In the genomic region with DNA sequence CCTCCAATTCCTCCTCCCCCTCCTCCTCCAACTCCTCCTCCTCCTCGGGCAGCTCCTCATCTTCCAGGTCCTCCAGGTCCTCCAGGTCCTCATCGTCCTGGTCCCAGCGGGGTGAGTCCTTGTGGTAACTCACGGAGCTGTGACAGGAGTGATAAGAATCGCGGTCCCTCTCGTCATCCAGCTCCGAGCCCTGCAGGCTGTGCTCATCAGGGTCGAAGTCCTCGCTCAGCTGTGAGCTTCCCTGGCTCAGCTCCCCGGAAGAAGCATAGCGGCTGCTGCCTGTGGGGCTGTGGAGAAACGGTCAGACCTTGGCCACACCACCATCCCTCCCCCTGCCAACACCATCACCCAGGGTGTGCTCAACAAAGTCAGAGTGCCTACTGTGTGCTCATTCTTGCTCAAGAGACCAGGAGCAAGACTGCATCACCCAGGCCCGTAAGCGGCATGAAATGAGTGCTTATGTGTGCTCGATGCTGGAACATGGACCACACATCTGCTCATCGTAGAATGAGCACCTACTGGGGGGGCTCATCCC, we compare ENCODE assay signal across 13 mouse cellular contexts. TPM values are rescaled to one million over a fixed set of nuclear protein-coding genes. Genes with fewer than 3 reads are reported as not detected.
A peak's percentile ranks its signal among the peaks of the same experiment; 100 is the strongest.
DNase-seq lines count a peak whose midpoint lies in the region; ATAC-seq and TF ChIP-seq lines count a peak whose summit lies in the region.
"Had no signal": no experiment of that assay in that cellular context is flagged by ENCODE, and none has a peak within 500 bp of the region (broad histone marks: within the 10 kb centered on the region; RNA-seq: fewer than 3 reads in every experiment).

No protein-coding gene starts in this region.

- no peak for DNase-seq in kidney, adult 18-20 months
- peak; percentile 19 for DNase-seq in retina, postnatal 1 day
- DNase-seq in retina, embryonic 14.5 days (ENCODE audit: low spot score) = no peak
- DNase-seq in intestine, embryonic 14.5 days (ENCODE audit: low spot score) = peak; percentile 61
- DNase-seq in liver, postnatal 0 days = peak; percentile 49
- no peak for DNase-seq in forebrain, embryonic 14.5 days (ENCODE audit: low spot score)
- DNase-seq in lung, adult 18-20 months = no peak
- DNase-seq: lung, embryonic 14.5 days had no signal

- no peak for TF ChIP-seq CTCF in liver, postnatal 0 days (IDR thresholded peaks at IDR 0.05; ENCODE audit: low read depth)

- H3K9me3 ChIP-seq in kidney, embryonic 15.5 days (replicated peaks) = no peaks in the 10 kb centered on the region
- H3K9me3 ChIP-seq in intestine, embryonic 14.5 days (ENCODE audit: control insufficient read depth, low read length) = no peaks in the 10 kb centered on the region
- H3K9me3 ChIP-seq in liver, postnatal 0 days (ENCODE audit: low read length) = no peaks in the 10 kb centered on the region
- no peaks in the 10 kb centered on the region for H3K9me3 ChIP-seq in forebrain, embryonic 14.5 days (replicated peaks; ENCODE audit: control insufficient read depth, low read length)
- H3K9me3 ChIP-seq: heart, embryonic 12.5 days; hindbrain, embryonic 15.5 days; limb, embryonic 13.5 days had no signal

- no peak for TF ChIP-seq EP300 in liver, postnatal 0 days (IDR thresholded peaks at IDR 0.05; ENCODE audit: low read depth)

- H3K4me3 ChIP-seq in kidney, embryonic 15.5 days (replicated peaks) = no peak overlapping the region
- H3K4me3 ChIP-seq in intestine, embryonic 14.5 days (ENCODE audit: low read depth, low read length) = no peak overlapping the region
- no peak overlapping the region for H3K4me3 ChIP-seq in liver, postnatal 0 days (ENCODE audit: low read depth, low read length)
- no peak overlapping the region for H3K4me3 ChIP-seq in forebrain, embryonic 14.5 days (ENCODE audit: low read depth, low read length)
- H3K4me3 ChIP-seq: heart, embryonic 12.5 days; hindbrain, embryonic 15.5 days; limb, embryonic 13.5 days had no signal

- H3K27ac ChIP-seq in kidney, embryonic 15.5 days = no peak overlapping the region
- H3K27ac ChIP-seq in intestine, embryonic 14.5 days (ENCODE audit: low read depth) = no peak overlapping the region
- H3K27ac ChIP-seq in liver, postnatal 0 days (ENCODE audit: low read depth) = no peak overlapping the region
- no peak overlapping the region for H3K27ac ChIP-seq in forebrain, embryonic 14.5 days (ENCODE audit: low read depth, low read length)
- H3K27ac ChIP-seq: hindbrain, embryonic 15.5 days; limb, embryonic 13.5 days had no signal

- H3K36me3 ChIP-seq in kidney, embryonic 15.5 days = no peaks in the 10 kb centered on the region
- H3K36me3 ChIP-seq in intestine, embryonic 14.5 days (ENCODE audit: control insufficient read depth, insufficient read depth, low read length) = no peaks in the 10 kb centered on the region
- H3K36me3 ChIP-seq in liver, postnatal 0 days (replicated peaks; ENCODE audit: insufficient read depth, low read length) = no peaks in the 10 kb centered on the region
- H3K36me3 ChIP-seq in forebrain, embryonic 14.5 days (ENCODE audit: control insufficient read depth, insufficient read depth, low read length) = peaks cover 12% of the 10 kb centered on the region
- H3K36me3 ChIP-seq: heart, embryonic 12.5 days; limb, embryonic 13.5 days had no signal

- no peak for ATAC-seq in kidney, embryonic 15.5 days (replicated peaks; ENCODE audit: low FRiP score)
- 0 out of 2 replicates have a peak, but pooled peaks have one; percentile 4 for ATAC-seq in intestine, embryonic 14.5 days (replicated peaks; ENCODE audit: low FRiP score, low TSS enrichment, low read depth)
- ATAC-seq in liver, postnatal 0 days = peak; percentile 50
- ATAC-seq in forebrain, embryonic 14.5 days = no peak
- ATAC-seq: forebrain, embryonic 16.5 days had no signal

- H3K4me1 ChIP-seq in kidney, embryonic 15.5 days = peaks cover 21% of the 10 kb centered on the region
- peaks cover 3% of the 10 kb centered on the region; the same call in 1 of the 2 replicates for H3K4me1 ChIP-seq in intestine, embryonic 14.5 days (replicated peaks; ENCODE audit: control insufficient read depth, insufficient read depth, low read length)
- H3K4me1 ChIP-seq in liver, postnatal 0 days (ENCODE audit: insufficient read depth) = 0 out of 2 replicates have a peak, but pooled peaks cover 2% of the 10 kb centered on the region
- H3K4me1 ChIP-seq in forebrain, embryonic 14.5 days (ENCODE audit: control insufficient read depth, insufficient read depth, low read length) = 0 out of 2 replicates have a peak, but pooled peaks cover 3% of the 10 kb centered on the region
- H3K4me1 ChIP-seq: hindbrain, embryonic 15.5 days had no signal

- WGBS in kidney, embryonic 15.5 days = 31% methylated on average over 17 of the region's 17 CpGs
- WGBS in intestine, embryonic 14.5 days = 29% methylated on average over 17 of the region's 17 CpGs
- WGBS in liver, postnatal 0 days (ENCODE audit: insufficient replicate concordance) = 23% methylated on average over 17 of the region's 17 CpGs
- 33% methylated on average over 17 of the region's 17 CpGs for WGBS in forebrain, embryonic 14.5 days

- H3K9ac ChIP-seq in kidney, embryonic 15.5 days = no peak overlapping the region
- H3K9ac ChIP-seq in intestine, embryonic 14.5 days (ENCODE audit: low read length) = no peak overlapping the region
- no peak overlapping the region for H3K9ac ChIP-seq in liver, postnatal 0 days (replicated peaks)
- H3K9ac ChIP-seq in forebrain, embryonic 14.5 days (ENCODE audit: low read length) = no peak overlapping the region
- H3K9ac ChIP-seq: heart, embryonic 12.5 days; hindbrain, embryonic 15.5 days; limb, embryonic 13.5 days; lung, embryonic 14.5 days had no signal

- 0 out of 2 replicates have a peak overlapping the region, but pooled peaks have one; percentile 7 for H3K4me2 ChIP-seq in kidney, embryonic 15.5 days
- no peak overlapping the region for H3K4me2 ChIP-seq in intestine, embryonic 14.5 days (ENCODE audit: low read length)
- H3K4me2 ChIP-seq in liver, postnatal 0 days (ENCODE audit: low read depth, low read length) = no peak overlapping the region
- H3K4me2 ChIP-seq in forebrain, embryonic 14.5 days (ENCODE audit: low read length) = no peak overlapping the region
- H3K4me2 ChIP-seq: heart, embryonic 12.5 days; hindbrain, embryonic 15.5 days; limb, embryonic 13.5 days; lung, embryonic 14.5 days had no signal

- peaks cover 96% of the 10 kb centered on the region for H3K27me3 ChIP-seq in kidney, embryonic 15.5 days
- H3K27me3 ChIP-seq in intestine, embryonic 14.5 days (replicated peaks; ENCODE audit: control insufficient read depth, insufficient read depth, low read length) = peaks cover 77% of the 10 kb centered on the region
- peaks cover 47% of the 10 kb centered on the region for H3K27me3 ChIP-seq in liver, postnatal 0 days (ENCODE audit: insufficient read depth, low read length)
- H3K27me3 ChIP-seq in forebrain, embryonic 14.5 days (replicated peaks; ENCODE audit: control insufficient read depth, insufficient read depth, low read length) = peaks cover 20% of the 10 kb centered on the region

RNA-seq across cellular contexts. Expression of gene Unc13a, which starts 13.0 kb away (rescaled TPM):
- 0.80 and 1.2 TPM in 2 replicates for polyA plus RNA-seq in kidney, embryonic 15.5 days (2015; fragmentation: Nextera tagmentation; extraction: Ambion mirVana)
- 1.6 and 2.4 TPM in 2 replicates for polyA plus RNA-seq in intestine, embryonic 14.5 days (2014; fragmentation: Nextera tagmentation; extraction: Ambion mirVana)
- 0.25 and 0.36 TPM in 2 replicates for polyA plus RNA-seq in liver, postnatal 0 days (2015; fragmentation: Nextera tagmentation; extraction: Ambion mirVana)
- 13.9 and 16.7 TPM in 2 replicates for polyA plus RNA-seq in forebrain, embryonic 14.5 days (2014; fragmentation: Nextera tagmentation; extraction: Ambion mirVana)

RNA-seq across cellular contexts. Expression of gene Jak3, which starts 17.5 kb away (rescaled TPM):
- 6.3 and 7.2 TPM in 2 replicates for polyA plus RNA-seq in kidney, embryonic 15.5 days (2015; fragmentation: Nextera tagmentation; extraction: Ambion mirVana)
- 4.1 and 4.5 TPM in 2 replicates for polyA plus RNA-seq in intestine, embryonic 14.5 days (2014; fragmentation: Nextera tagmentation; extraction: Ambion mirVana)
- 4.3 and 4.6 TPM in 2 replicates for polyA plus RNA-seq in liver, postnatal 0 days (2015; fragmentation: Nextera tagmentation; extraction: Ambion mirVana)
- polyA plus RNA-seq in forebrain, embryonic 14.5 days (2014; fragmentation: Nextera tagmentation; extraction: Ambion mirVana) = 1.4 and 2.1 TPM in 2 replicates

RNA-seq across cellular contexts. Expression of gene Insl3, which starts 30.4 kb away (rescaled TPM):
- polyA plus RNA-seq in kidney, embryonic 15.5 days (2015; fragmentation: Nextera tagmentation; extraction: Ambion mirVana) = 1.2 and 1.7 TPM in 2 replicates
- polyA plus RNA-seq in intestine, embryonic 14.5 days (2014; fragmentation: Nextera tagmentation; extraction: Ambion mirVana) = 0.98 and 1.4 TPM in 2 replicates
- polyA plus RNA-seq in liver, postnatal 0 days (2015; fragmentation: Nextera tagmentation; extraction: Ambion mirVana) = 1.3 and 2.8 TPM in 2 replicates
- polyA plus RNA-seq in forebrain, embryonic 14.5 days (2014; fragmentation: Nextera tagmentation; extraction: Ambion mirVana) = 0.63 TPM in 1 of 2 replicates, not detected in the other
- polyA plus RNA-seq: forebrain, embryonic 16.5 days had no signal

RNA-seq across cellular contexts. Expression of gene B3gnt3, which starts 43.0 kb away (rescaled TPM):
- 2.8 and 3.9 TPM in 2 replicates for polyA plus RNA-seq in kidney, embryonic 15.5 days (2015; fragmentation: Nextera tagmentation; extraction: Ambion mirVana)
- 6.9 and 8.4 TPM in 2 replicates for polyA plus RNA-seq in intestine, embryonic 14.5 days (2014; fragmentation: Nextera tagmentation; extraction: Ambion mirVana)
- polyA plus RNA-seq in liver, postnatal 0 days (2015; fragmentation: Nextera tagmentation; extraction: Ambion mirVana) = 3.0 TPM in 2 replicates
- 0.10 and 0.22 TPM in 2 replicates for polyA plus RNA-seq in forebrain, embryonic 14.5 days (2014; fragmentation: Nextera tagmentation; extraction: Ambion mirVana)

RNA-seq across cellular contexts. Expression of gene Colgalt1, which starts 47.8 kb away (rescaled TPM):
- 67.7 and 78.0 TPM in 2 replicates for polyA plus RNA-seq in kidney, embryonic 15.5 days (2015; fragmentation: Nextera tagmentation; extraction: Ambion mirVana)
- polyA plus RNA-seq in intestine, embryonic 14.5 days (2014; fragmentation: Nextera tagmentation; extraction: Ambion mirVana) = 84.4 and 85.3 TPM in 2 replicates
- polyA plus RNA-seq in liver, postnatal 0 days (2015; fragmentation: Nextera tagmentation; extraction: Ambion mirVana) = 25.0 and 25.7 TPM in 2 replicates
- 45.3 and 47.2 TPM in 2 replicates for polyA plus RNA-seq in forebrain, embryonic 14.5 days (2014; fragmentation: Nextera tagmentation; extraction: Ambion mirVana)

Comparison
In these comparisons a context has a peak if more than half of its experiments do, and no peak if none do; other contexts are left out.
1. DNase-seq: peak in retina, postnatal 1 day (single experiment), intestine, embryonic 14.5 days (single experiment) and liver, postnatal 0 days (single experiment); none in kidney, adult 18-20 months (single experiment), retina, embryonic 14.5 days (single experiment), forebrain, embryonic 14.5 days (single experiment) and lung, adult 18-20 months (0 of 2).
2. ATAC-seq: peak in intestine, embryonic 14.5 days (single experiment) and liver, postnatal 0 days (single experiment); none in kidney, embryonic 15.5 days (single experiment) and forebrain, embryonic 14.5 days (single experiment).